Mouse (Mus musculus) c-Kit-positive CD71-negative TER-119-negative erythroid progenitor cells, embryonic 14.5 days (primary cell): ENCODE results near the gene Kcnma1.

ENCODE experiments used
- DNase-seq: peaks from one replicate; pipeline ENCODE4 v3.0.0-alpha.2; 2013; ENCODE audit warnings: low read depth

Kcnma1 gene

GRCm38 (mm10) chr14:23430006-23430405 is 584.3 kb downstream of the Kcnma1 start:
- DNase-seq = no peak

DNA sequence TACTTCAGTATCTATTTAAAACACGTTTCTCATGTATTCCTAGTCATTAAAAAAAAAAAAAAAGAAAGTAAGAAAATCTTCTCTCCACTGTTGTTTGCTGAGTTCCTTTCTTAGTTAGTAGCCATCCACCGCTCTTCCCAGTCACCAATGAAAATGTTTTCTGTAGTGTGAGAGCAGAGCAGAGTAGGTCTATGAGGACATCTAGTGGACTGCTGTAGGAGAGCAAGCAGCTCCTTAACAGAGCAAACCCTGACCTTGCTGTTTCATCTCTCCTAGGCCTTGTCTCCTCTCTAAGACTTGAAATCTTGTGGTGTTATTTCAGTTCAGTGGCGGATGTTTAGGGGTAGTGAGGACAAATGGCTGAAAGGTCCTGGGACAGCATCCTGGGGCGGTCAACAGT is 585.2 kb downstream of the Kcnma1 start:
- DNase-seq = no peak

- no peak for DNase-seq
Measured at GRCm38 (mm10) chr14:23422481-23423040, 591.7 kb downstream of the Kcnma1 start.

DNA sequence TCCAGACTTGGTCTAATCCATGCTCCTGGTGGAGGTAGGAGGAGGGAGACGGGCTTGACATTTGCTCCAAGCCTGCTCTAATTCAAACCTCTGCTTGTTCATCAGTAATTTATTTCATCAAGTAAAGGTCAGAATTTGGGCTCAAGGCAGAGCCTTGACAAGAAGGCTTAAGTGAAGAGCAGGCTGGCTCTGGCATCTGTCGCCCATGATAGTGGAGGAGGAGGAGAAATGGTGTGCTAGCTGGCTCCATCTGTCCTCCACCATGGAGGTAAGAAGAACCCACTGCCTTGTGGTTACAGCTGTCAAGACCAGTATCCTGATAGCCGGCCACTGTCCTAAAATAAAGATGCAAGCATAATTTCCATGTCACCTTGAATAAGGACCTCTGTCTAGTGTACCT is 595.3 kb downstream of the Kcnma1 start:
- DNase-seq = no peak

GRCm38 (mm10) chr14:23407051-23407450 is 607.2 kb downstream of the Kcnma1 start:
- DNase-seq = no peak

DNA sequence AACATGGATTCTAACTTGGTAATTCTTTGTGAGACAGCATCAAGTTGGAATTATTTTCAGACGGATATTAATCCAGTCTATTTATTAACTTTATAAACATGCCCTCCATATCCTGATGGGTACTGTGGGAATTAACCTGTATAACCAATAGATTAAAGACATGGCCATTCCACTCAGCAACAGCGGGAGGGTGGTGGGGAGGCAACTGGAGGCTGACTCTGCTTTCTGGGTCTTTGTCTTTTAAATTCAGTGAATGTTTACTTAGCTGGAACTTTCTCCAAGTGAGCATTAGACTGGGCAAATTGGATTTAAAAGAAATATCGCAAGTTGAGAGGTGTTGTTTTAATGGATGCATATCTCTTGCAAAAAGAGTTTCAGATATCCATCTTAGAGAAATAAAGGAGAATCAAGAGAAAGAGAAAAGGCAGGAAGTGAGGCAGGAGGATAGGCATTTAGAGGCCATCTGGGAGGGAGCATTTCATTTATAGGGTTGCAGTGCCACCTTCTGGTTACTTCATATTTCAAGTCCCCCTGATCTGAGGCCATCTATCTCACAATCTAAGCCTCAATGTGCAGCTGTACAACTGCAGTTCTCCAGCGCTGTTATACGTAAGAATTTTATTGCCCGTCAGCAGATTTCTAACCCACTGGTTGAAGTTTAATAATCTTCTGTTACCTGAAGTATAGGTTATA is 613.4 kb downstream of the Kcnma1 start:
- DNase-seq = peak; percentile 47

GRCm38 (mm10) chr14:23397642-23398041 is 616.6 kb downstream of the Kcnma1 start:
- DNase-seq = no peak

DNA sequence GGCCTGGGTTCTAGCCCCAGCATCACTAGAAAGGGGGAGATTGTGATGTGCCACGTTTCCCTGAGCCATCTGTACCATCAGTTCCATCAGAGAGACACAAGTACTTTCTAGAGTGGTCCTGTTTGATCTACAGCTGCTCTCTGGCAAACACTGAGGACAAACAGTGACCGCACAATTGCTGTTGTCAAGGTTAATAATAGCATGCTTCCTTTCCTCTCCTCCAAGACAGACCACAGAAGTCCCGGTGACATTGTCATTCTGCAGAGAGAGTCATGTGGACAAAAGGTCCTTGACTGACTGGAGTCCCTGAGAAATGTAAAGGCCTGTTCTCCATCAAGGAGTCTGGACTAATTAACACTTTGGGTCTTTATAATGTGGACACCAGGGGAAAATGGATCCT is 622.7 kb downstream of the Kcnma1 start:
- no peak for DNase-seq

- no peak for DNase-seq
Measured at GRCm38 (mm10) chr14:23390768-23391167, 623.5 kb downstream of the Kcnma1 start.

GRCm38 (mm10) chr14:23390161-23390560 is 624.1 kb downstream of the Kcnma1 start:
- DNase-seq = no peak

DNA sequence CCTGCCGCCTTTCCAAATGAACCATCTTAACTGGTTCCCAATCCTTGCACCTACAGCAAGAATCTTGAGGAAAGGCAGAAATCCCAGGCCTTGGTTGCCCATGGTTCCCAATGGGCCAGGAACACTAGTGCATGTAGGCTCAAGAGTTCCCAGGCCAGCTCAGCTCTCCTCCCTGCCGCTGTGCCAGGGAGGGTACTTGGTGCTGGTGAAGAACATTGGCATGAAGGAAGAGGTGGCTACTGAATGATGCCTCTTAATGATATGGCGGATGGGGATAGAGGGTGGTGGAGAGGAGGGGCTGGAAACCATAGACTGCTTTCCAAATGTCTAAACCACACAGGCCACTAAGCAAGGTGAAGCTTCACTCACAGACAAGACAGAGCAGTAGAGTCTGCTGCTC is 627.5 kb downstream of the Kcnma1 start:
- no peak for DNase-seq

- no peak for DNase-seq
Measured at GRCm38 (mm10) chr14:23385776-23386608, 628.3 kb downstream of the Kcnma1 start.

DNA sequence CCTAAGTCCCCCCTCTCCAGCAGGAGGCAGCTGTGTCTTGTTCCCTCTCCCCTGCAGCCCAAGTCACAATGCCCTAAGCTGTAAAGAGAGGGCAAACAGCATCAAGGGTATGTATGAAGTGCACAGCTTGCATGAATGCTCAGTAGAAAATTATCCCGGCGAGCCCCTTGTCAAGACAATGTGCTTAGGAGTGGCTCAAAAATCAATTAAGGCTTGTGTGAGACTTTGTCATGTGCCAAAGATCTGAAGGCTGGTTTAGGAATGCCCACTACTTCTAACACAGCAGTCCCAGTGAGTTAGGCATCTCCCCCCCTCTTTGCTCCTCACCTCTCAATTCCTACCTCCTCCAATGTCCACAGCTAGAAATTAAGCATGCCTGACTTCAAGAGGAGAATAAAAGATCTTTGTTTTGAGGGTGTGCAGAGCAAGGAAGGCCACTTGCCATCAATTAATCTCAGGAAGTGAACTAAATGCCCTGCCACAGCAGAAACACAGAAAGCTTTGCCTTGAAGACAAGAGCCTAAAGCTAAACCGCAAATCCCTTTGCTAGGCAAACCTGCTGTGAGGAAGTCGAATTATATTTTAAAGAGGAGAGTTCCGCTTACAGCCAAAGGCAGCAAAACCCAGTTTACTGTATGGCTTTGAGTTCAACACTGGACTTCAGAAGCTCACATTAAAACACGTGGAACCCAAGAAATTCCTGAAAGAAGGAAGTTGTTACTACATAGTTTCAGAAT is 635.8 kb downstream of the Kcnma1 start:
- DNase-seq = no peak

- no peak for DNase-seq
Measured at GRCm38 (mm10) chr14:23372021-23372420, 642.3 kb downstream of the Kcnma1 start.

GRCm38 (mm10) chr14:23360491-23360995 is 653.7 kb downstream of the Kcnma1 start:
- no peak for DNase-seq

DNA sequence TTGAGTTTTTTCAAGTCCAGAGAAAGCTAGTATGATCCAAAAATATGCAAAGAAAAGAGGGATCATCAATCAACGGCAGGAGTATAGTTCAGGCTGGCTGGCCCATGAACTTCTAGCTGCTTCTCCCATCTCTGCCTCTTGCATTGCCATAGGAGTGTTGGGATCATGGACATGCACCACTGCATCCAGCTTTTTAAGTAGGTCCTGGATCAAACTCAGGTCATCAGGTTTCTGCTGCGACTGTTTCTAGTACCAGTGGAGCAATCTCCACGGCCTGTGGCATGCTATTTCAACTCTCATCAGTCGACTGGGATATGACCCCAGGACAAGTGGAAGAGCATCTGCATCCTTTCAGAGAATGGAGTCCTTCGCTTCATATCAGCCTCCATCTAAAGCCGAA is 655.5 kb downstream of the Kcnma1 start:
- no peak for DNase-seq

GRCm38 (mm10) chr14:23357529-23358278 is 656.6 kb downstream of the Kcnma1 start:
- no peak for DNase-seq

GRCm38 (mm10) chr14:23326786-23327185 is 687.5 kb downstream of the Kcnma1 start:
- DNase-seq = no peak

GRCm38 (mm10) chr14:23305288-23305687 is 709.0 kb downstream of the Kcnma1 start:
- DNase-seq = no peak

DNA sequence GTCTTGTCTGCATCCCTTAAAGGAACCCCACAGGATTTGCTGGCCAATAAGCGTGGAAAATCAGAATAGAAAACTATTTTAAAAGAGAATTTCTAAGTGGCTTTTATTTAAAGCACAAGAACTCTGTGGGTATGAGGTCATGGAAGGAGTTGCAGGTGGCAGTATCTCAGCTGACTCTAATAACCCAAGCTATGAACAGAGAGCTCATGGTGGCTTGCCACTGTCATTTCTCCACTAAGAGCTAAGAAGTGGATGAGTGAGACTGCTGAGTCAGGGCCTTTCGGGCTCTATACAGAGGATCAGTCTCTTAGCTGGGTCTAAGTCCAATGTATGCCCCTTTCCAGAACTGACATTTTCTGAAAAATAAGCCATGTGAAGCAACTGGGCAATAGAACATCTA is 713.8 kb downstream of the Kcnma1 start:
- no peak for DNase-seq

DNA sequence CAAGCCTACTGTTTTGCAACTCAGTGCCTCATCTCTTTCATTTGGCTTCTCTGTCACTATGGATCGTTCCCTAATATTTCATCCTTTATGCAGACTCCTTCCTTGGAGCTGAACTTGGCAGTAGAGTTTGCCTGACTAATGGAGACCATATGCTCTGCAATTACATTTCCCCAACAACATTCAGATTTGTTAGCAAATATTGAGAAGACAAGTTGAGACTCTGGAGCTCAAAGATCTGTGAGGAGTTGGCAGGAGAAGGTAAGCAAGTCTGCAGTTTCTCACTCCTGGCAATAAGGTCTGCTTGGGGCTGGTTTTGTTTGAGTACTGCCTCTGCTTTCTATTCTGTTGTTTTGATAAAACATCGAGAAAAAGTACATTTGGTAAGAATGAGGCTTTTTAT is 723.7 kb downstream of the Kcnma1 start:
- DNase-seq = no peak
